Mouse (Mus musculus) right cerebral cortex, postnatal 36 days (tissue): ENCODE data around the gene Ntrk2.

Source experiments
- DNase-seq, 2 experiments: peaks; one replicate each; pipeline ENCODE4 v3.0.0; 2022; ENCODE audit warnings: low spot score in 2 of 2, mixed read lengths in 1 of 2

The Ntrk2 gene

DNA sequence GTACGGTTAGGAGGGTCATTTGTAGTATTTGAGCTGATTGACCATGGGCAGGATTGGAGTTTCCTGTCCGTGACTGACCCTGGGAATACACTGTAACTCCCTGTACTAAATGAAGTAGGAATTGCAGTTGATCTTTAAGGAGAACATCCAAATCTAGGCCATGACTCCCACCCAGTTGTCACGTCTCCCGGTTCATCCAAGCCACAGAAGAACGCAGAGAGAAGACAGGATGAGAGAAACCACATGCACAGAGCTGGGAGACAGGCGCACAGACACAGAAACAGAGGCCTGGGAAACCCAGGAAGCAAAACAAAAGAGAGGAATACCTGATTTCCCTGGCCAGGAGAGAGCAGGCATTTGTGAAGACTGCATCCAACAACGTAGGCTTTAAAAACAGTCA lies 117.1 kb downstream of the Ntrk2 start:
- DNase-seq, result peak in 1 of 2 experiments; percentile 41

DNA sequence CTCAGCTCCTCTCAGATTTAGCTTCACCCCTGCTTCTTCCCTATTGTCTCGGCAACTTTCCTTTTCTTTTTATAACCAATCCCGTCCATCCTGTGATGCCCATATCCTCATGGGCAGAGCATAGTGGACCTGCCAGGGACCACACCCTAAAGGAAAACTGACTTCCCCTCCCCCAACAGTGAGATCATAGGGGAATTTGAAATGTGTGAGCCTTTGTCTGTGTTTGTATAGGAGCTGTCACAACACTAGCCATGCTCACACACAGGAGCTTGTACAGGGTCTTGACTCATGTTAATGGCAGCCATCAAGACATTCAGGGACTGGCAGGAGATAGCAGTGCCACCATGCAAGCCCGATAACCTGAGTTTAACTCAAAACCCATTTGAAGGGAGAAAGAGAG lies 118.1 kb downstream of the Ntrk2 start:
- DNase-seq, result no peak

DNA sequence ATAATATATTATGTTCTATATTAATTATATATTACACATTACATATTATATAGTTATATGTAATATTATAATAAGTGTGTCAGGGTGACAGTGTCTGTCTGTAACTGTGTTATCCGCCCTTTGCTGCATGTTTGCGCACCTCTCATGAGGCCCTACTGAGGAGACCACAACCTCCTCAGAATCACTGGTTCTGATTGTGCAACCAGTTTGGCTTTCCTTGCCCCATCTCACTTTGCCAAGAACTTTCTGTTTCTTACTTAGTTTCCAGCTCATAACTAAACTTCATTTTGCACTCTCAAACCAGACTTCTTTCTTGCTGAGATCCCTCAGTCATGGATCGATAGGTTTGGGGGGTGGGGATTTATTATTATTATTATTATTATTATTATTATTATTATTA lies 120.8 kb downstream of the Ntrk2 start:
- no peak for DNase-seq

DNA sequence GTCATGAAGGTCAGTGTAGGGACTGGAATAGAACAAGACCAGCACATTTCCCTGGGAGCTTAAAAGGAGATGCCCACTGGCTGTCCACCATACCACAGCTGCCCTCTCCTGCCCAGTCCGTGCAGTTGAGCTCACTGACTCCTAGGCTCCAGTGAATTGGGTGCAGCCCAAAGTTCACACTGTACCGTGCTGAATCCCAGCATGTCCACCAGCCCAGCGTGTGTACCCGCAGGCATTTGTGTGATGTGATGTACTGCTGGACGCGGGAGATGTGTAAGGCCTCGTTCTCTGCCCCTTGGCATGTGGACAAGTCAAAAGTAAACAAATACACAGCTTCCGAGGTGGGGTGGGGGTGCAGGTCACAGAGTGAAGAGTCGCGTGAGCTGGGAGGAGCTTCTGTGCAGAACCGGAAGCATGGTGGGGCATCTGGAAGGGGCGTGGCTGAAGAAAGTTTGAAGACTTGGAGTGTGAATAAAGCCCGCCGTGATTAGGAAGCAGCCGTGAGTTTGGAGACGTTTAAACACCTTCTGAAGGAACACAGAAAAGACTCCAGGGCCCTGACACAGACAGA lies 121.4 kb downstream of the Ntrk2 start:
- DNase-seq, result no peak

DNA sequence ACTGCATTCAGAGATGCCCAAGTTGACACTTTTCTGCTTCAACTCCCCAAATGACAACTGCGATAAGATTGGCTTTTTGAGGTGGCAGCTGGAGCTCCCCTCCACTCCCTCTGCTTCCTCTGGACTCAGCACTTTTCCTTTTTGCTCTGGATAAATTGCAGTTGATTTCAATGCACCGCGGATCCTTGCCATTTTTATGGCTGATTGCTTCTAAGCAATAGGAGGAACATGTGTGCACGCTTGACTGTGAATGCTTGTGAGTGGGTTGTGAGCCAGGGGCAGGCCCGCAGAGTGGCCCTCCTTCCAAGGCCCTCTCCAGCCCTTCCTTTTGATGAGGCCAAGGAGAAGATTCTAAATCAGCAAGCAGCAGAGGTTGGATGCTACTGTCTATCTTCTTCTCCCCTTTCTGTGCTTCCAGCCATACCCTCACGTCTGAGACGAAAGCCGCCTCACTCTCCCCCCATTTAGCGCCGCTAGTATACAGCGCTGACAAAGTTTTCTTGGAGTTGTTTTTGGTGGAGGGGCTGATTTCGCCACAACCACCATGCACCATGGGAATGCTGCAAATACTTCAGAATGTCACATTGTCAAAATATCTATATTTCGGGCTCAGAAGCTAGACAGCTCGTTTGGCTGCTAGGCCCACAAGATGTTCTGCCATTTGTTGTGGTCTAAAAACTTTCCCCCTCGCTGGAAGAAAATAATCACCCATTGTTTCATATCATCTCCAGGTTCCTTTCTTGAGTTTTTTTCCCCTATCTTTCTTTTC lies 122.5 kb downstream of the Ntrk2 start:
- DNase-seq, result no peak

DNA sequence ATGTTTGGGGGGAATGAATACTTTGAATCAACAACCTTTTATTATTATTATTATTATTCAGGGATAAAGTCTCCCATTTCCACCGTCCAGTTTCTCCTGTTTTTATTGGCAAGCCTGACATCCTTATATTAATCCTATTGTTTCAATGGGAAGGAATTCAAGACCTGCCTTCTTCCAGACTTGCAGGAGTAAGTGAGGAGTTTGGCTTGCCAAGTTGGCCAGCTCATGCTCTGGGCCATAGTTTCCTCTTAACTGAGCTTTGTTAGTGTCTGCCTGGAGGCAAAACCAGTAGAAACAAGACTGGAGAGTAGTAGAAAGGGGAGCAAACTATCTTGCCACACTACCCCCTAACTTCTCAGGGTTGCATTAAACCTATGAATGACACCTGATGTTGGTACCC lies 123.8 kb downstream of the Ntrk2 start:
- no peak for DNase-seq

DNA sequence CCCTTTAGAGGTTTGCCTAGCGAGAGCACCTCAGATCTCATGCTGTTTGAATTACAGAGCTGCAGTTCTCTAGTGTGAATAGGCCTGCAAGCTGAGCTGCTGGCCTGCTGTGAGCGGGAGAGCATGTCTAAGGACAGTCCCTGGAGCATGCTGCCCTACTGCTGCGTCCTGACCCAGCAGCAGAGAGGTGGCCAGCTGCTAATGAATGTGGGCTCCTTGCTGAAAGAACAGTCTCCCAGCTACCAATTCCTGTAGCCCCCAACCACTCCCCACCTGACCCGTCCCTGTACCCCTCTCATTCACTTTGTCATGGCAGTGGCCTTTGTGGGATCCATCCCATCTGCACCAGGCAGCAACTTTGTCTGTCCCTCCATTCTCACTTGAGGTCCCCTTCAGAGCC lies 126.8 kb downstream of the Ntrk2 start:
- no peak for DNase-seq

DNA sequence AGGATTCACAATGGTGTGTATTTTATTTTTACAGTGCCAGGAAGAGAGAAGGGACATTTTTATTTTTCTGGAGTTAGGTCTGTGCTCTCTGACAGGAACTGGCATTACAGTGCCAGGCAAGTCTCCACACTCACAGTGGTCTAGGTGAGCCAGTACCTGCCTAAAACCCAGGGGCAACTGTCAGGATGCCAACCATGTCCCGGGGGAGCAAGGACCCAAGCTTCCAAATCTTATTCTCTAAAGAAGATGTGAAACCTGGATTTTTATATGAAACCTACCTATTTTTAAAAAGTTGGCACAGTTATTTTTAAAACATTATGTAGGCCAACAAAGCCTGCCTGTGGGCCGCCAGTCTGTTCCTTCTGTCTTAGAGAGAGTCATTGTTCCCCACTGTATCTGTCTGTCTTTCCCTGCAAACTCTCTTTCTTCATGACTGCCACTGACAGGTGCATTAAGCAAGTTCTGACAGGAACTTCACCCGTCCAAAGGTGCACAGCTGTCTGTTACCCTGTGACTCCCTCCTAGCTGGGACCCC lies 128.3 kb downstream of the Ntrk2 start:
- DNase-seq, result no peak

DNA sequence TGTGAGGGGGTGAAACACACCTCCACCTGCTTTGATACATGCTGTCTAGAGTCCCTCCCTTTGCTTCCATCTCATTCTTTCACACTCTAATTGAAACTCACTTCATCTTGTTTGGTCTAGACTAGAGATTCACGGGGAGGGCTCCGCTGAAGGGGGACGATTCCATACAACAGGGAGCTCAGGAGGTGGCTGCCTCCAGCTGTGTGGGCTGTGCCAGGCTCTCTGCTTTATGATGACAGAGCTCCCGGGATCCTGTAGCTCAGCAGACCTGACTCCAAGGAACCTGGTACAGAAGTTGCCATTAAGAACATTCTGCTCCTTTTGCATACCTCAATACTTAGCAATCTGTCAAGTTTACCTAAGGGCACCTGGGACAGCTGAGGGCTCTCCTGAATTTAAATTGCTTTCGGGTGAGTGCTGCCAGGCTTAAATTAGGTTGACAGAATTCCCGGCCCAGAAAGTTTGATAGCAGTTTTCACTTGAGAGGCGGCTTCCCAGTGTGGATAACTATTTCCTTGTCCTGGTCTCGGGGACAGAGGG lies 129.7 kb downstream of the Ntrk2 start:
- peak in 1 of 2 experiments; percentile 64 for DNase-seq

DNA sequence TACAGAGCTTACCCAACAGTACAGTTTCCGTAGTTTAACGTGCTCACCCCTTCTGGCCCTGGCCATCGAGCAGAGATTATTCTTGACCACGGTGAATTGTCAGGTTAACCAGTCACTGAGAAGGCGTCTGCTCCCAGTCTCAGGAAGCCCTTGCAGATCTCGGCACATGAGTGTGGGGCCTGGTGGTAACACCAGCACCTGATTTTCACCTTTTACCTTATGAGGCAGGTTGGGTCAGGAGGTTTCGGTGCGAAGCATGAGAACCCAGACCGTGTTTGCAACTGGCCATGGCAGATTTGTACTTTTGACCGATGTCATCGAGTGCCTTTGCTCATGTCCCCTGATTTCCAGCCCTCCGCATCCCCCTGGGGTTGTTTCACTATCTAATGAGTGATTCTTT lies 131.5 kb downstream of the Ntrk2 start:
- DNase-seq, result no peak

DNA sequence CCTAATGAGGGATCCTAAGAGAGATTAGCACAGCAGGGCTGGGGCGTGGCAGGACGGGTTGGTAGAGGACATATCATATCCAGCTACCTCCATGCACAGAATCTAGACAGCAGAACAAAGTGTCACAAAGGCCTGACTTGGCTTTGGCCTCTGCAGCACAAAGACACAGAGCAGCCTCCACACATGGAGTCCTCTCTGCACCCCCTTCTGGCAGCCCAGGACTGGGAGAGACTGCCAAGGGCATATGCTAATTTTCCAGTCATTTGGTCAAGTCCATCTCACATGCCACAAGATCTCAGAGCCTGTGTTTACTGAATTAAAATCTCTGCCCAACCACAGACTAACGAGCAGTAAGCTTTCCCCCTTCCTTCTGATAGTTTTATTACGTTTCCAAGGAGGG lies 132.1 kb downstream of the Ntrk2 start:
- DNase-seq, result no peak

DNA sequence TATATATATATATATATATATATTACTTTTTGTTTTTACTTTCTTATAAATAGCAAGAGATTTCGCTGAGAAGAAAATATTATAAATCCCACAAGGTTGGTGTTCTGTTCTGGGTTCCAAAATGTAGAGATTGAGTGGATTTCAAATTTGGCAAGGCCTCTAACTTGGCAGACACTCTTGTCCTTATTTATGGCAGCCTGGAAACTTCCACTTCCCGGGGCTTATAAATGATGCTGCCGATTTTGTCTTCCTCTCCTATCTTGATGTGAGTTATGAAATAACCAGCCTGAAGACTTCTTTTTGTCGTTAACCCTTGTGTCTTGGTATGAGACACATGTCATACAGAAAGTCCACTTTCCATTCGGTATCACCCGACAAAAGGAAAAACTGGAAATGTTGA lies 133.8 kb downstream of the Ntrk2 start:
- no peak for DNase-seq

DNA sequence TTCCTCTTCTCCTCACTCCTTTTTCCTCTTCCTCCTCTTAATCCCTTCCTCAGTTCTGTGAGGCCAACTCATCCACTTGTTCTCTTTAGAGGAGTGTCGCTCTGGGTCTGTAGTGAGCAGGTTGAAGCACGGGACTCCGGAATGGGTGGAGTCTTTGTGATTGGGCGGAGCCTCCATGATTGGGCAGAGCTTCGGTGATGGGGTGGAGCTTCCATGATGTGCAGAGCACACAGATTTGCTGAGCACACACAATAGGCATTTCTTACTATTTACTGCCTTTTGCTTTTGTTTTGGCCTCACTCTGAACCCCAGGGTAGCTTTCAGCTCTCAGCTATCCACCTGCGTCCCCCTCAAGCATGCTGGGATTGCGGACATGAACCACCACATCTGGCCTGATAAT lies 134.4 kb downstream of the Ntrk2 start:
- no peak for DNase-seq

DNA sequence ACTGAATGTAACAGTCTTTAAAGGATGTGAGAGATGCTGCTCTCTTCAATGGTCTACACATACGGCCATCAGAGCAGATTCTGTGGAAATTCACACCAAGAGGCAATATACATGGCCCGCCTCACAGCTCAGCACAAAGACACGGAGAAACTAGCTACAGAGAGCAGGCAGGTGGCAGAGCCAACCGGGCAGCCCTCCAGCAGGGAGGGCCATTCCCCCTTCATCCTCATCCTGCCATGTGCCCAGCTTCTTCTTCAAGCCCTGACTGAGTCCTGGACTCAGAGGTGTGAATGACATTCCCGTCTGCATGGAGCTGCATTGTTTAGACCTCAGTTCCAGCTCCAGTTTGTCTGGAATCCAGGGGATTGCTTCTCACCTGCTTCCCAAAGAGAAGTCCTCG lies 139.4 kb downstream of the Ntrk2 start:
- DNase-seq, result no peak

DNA sequence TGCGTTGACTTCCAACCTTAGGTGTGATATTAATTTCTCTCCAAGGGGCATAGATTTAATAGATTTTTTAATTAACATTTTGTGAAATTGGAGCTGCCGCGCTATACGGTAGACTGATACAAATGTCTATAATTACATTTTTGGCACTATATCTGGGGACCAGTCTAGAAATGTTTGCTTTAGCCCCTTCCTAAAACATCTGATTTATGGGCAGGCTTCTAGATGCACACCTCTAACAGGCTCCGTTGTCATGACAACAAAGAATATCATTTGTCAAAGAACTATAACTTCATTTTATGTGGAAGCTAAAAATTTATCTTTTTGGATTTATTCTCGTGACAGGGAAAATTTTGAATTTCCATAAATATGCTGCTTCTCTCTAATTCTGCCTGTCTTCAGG lies 140.2 kb downstream of the Ntrk2 start:
- no peak for DNase-seq

DNA sequence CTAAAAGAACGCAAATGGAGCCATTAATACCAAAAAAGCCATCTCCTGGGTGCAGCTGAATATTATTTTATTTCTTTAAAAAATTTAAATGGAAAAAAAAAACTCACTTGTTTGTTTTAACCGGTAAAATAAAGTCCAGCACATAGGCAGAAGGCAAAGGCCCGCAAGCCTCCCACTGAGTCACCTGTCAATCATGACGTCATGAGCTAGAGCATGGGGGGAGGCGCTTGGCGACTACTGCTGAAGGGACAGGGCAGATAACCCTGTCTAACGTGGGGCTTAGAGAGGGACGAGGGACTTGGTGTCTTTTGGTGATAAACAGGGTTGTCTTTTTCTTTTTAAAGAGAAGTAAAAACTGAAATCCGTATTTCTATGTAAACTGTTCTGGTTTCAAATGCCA lies 140.7 kb downstream of the Ntrk2 start:
- DNase-seq, result no peak

DNA sequence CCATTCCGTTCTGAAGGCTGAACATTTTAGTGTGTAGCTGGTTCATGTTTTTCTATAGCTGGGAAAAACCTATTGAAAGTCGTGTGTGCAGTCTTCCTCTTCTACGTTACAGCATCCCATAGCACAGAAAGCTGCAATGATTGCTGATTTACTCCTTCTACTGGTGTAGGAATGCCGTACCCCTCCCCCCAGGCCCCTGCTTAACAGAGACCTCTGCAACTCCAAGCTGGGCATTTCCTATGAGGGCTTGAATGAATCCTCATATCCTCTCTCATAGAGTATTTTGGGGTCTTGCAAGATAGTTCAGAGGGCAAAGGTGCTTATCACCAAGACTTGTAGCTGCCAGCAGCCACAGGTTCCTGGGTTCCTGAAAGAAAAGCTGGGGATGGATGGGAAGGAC lies 148.0 kb downstream of the Ntrk2 start:
- DNase-seq, result no peak

DNA sequence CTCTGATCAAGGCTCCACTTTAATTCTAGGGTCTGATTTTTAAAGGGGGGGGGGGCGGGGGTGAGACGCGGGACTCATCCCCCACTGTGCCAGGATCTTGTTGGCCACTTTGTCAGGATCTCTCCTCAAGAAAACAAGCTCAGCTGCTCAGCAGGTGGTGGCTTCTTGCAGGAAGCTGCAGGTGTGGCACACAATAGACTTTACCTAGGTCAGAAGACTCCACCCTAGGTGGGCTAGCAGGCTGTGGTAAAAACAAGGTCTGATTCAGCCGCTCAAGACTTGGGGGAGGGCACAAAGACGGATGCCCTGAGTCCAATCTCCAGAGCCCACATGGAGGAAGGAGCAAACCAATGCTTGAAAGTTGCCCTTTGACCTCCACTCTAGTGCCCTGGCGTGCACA lies 148.4 kb downstream of the Ntrk2 start:
- no peak for DNase-seq

DNA sequence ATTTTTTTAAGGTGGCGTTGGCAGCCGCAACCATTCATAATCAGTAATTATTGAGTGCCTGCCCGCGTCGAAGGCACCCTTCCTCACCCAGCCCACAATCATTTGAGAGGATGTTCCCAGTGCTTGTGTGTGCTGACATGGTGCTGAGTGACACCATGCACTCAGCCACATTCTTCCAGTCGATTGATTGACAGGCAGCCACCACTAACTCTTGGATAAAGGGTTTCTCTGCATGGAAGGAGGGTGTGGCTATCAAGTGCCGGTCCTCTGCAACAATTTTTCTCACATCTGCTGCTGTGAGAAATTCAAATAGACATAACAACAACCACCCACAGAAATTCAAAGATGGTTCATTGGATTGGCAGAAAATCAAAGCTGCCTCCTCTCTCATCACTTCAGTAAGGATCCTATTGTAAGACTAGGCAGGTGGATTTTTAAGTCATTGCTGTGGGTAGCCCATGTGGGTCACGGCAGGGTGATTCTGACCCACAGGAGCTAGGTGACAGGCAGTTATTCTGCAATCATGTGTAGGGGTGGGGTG lies 148.9 kb downstream of the Ntrk2 start:
- no peak for DNase-seq

DNA sequence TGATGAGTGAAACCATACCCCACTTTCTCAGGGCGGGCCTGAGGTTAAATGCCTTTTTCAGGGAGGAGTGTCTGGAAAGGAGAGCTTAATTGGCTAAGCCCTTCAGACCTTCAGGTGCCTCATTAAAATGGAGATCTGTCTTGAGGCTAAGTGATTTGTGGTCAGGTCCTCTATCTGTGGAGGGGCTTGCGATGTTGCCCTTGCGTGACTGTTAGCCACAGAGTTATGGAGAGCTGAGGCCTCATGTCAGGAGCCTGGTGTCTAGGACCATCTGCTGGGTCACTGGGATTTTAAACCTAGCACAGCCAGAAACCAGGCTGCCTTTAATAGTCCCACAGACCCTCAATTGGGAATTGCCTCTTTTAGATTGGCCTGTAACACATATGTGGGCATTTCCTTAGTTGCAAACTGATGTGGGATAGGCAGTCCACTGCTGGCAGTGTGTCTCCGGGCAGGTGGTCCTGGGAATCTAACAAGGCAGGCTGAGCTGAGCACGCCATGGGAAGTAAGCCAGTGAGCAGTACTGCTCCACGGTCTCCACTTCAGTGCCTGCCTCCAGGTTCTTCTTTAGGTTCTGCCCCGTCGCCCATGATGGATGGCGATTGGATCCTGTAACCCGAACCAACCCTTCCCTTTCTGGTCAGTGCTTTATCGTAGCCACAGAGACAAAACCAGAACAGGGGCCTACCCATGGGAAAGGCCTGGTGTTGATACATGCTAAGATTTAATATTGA lies 152.0 kb downstream of the Ntrk2 start:
- no peak for DNase-seq

DNA sequence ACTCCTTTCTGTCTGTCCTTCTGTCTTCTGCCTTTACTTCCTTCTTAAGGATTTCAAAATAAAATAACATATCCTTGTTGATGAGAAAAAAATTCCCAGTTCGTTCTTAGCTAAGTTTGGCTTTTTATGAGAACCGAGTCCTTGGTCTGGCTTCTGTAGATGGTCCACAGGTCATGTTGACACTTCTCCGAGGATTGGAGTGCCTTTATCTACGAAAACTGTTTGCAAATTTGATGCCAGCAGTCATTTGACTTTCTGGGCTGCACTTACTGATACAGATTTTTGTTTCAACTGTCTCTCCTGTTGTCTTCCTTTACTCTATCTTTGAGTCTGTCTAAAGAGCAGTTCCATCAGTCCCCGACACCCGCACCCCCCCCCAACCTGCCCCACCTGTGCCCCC lies 154.0 kb downstream of the Ntrk2 start:
- no peak for DNase-seq

DNA sequence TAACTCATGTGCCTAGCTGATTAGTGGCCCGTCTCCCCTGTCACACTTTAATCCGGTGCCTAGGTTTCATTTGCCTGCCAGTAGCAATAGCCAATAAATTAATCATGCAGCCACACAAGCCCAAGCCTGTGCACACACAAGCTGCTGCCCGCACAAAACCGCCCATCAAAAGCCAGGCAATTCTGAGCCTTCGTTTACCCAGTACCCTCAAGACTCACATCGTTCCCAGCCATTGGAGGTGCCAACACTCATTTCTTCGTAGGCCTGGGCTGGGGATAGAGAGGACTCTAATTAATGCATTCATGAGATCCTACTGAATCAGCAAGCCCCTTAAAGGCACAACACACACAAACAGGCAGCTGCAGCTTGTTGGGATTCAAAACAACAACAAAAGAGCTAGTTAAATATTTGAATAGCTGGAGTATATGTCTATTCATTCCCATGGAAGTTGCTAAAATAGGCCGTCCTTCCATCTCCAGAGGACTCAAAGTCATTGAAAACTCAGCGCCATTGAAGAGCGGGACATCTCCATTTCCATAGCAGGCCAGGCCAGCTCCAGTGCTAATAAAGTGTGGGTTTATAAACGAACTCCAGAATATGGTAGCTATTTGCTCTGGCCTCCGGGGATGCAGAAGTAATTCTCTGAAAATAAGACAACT lies 158.5 kb downstream of the Ntrk2 start:
- no peak for DNase-seq
